Mouse (Mus musculus): ENCODE measurements around the gene Btg2. TPM values are rescaled to one million over a fixed set of nuclear protein-coding genes. Genes with fewer than 3 reads are reported as not detected.

Btg2 gene
- total RNA-seq, 2 experiments from 2014 or later, result 16.6 to 24.9 TPM

- peak; percentile 73 to 91 for DNase-seq (ENCODE audit: low spot score in 2 of 2)
Observed at GRCm38 (mm10) chr1:134098726-134099515, 20.0 kb upstream of the Btg2 start.

- DNase-seq (ENCODE audit: low spot score in 2 of 2), result no peak
Observed at GRCm38 (mm10) chr1:134097956-134098725, 19.2 kb upstream of the Btg2 start.

GRCm38 (mm10) chr1:134097080-134097855 lies 18.3 kb upstream of the Btg2 start:
- no peak for DNase-seq (ENCODE audit: low spot score in 2 of 2)

GRCm38 (mm10) chr1:134096264-134096934 lies 17.5 kb upstream of the Btg2 start:
- no peak for DNase-seq (ENCODE audit: low spot score in 2 of 2)

GRCm38 (mm10) chr1:134095721-134096120 lies 16.8 kb upstream of the Btg2 start:
- no peak for DNase-seq (ENCODE audit: low spot score in 2 of 2)

- DNase-seq (ENCODE audit: low spot score in 2 of 2), result no peak
Observed at GRCm38 (mm10) chr1:134095033-134095612, 16.2 kb upstream of the Btg2 start.

- DNase-seq (ENCODE audit: low spot score in 2 of 2), result no peak
Observed at GRCm38 (mm10) chr1:134093771-134094526, 15.0 kb upstream of the Btg2 start.

GRCm38 (mm10) chr1:134092852-134093770 lies 14.2 kb upstream of the Btg2 start:
- peak; percentile 86 to 92 for DNase-seq (ENCODE audit: low spot score in 2 of 2)

GRCm38 (mm10) chr1:134092368-134092767 lies 13.4 kb upstream of the Btg2 start:
- no peak for DNase-seq (ENCODE audit: low spot score in 2 of 2)

GRCm38 (mm10) chr1:134091851-134092250 lies 12.9 kb upstream of the Btg2 start:
- no peak for DNase-seq (ENCODE audit: low spot score in 2 of 2)

GRCm38 (mm10) chr1:134089074-134089473 lies 10.2 kb upstream of the Btg2 start:
- DNase-seq (ENCODE audit: low spot score in 2 of 2), result no peak

GRCm38 (mm10) chr1:134086811-134087398 lies 8.0 kb upstream of the Btg2 start:
- no peak for DNase-seq (ENCODE audit: low spot score in 2 of 2)

GRCm38 (mm10) chr1:134086017-134086416 lies 7.1 kb upstream of the Btg2 start:
- no peak for DNase-seq (ENCODE audit: low spot score in 2 of 2)

GRCm38 (mm10) chr1:134084128-134084527 lies 5.2 kb upstream of the Btg2 start:
- DNase-seq (ENCODE audit: low spot score in 2 of 2), result no peak

- no peak for DNase-seq (ENCODE audit: low spot score in 2 of 2)
Observed at GRCm38 (mm10) chr1:134083676-134084075, 4.8 kb upstream of the Btg2 start.

GRCm38 (mm10) chr1:134082987-134083516 lies 4.1 kb upstream of the Btg2 start:
- peak; percentile 70 to 88 for DNase-seq (ENCODE audit: low spot score in 2 of 2)

GRCm38 (mm10) chr1:134080881-134081450 lies 2.0 kb upstream of the Btg2 start:
- no peak for DNase-seq (ENCODE audit: low spot score in 2 of 2)

- no peak for DNase-seq (ENCODE audit: low spot score in 2 of 2)
Observed at GRCm38 (mm10) chr1:134080406-134080805, 1.5 kb upstream of the Btg2 start.
